Mouse (Mus musculus): ENCODE data around the gene Gm4792.

Gm4792 gene

DNA sequence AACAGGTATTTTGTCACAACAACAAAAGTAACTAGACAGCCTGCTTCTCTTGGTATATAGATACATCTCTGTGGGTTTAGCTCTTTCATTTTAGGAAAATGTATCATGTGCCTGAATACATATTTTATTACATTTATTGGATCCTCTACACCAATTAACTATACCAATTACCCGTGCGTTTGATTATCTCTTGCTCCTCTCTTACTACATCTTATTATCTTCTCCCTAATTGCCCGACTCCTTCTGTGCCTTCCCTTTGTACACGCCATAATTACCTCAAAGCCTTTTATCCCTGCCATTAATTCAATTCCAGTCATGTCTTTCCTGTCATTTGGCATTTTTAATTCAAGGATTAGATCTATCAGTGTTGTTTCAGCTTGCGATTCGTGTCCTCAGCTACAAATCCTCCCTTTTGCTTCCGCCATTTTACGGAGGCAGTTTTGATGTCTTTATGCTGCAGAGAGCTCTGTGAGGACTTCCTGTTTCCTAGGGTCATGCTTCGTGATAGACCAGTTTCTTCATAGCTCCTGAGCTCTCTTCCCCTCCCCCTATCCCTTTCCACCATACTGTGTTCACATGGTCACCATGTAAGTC lies 5.7 kb upstream of the Gm4792 start:
- no peak for DNase-seq (ENCODE audit: low read depth, low spot score)

- DNase-seq (ENCODE audit: low read depth, low spot score), result no peak
Measured at GRCm38 (mm10) chr10:94299301-94299700, 798 bp upstream of the Gm4792 start.

GRCm38 (mm10) chr10:94295923-94296605 lies 2.4 kb downstream of the Gm4792 start:
- no peak for DNase-seq (ENCODE audit: low read depth, low spot score)

DNA sequence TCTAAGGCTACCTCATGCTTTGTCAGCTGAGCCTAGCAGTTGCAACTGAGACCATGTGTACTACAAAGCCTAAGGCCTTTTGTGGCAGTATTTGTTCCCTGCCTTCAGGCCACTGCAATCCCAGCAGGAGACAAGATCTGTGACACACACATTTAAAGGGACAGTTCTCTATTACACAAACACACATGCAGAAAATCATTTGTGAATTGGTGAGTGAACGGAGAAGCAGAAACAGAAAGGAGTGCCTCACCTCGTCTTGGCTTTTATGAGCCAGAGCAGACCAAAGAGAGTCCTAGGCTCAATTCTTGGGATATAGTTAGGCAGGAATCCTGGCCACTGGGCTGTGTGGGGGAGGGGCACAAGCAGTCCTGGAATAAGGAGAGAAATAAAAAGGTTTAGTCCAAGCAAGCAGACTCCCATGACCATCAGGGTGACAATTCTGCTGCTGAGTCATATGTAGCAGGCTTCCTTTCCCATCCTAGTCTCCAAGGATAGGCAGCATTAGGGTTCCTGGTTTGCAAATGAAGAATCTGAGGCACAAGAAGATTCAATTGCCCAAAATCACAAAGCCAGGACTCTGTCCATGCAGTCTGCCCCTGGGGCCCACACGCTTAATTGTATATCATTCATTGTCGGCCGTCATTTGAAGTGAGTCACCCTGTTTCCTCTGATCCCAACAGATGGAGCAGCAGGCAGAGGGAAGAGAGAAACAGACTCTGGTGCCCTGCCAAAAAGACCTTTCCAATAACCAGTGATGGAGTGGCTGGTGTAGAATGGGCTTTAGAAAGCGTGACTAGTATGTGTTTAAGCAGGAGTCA lies 3.4 kb downstream of the Gm4792 start:
- DNase-seq (ENCODE audit: low read depth, low spot score), result no peak

DNA sequence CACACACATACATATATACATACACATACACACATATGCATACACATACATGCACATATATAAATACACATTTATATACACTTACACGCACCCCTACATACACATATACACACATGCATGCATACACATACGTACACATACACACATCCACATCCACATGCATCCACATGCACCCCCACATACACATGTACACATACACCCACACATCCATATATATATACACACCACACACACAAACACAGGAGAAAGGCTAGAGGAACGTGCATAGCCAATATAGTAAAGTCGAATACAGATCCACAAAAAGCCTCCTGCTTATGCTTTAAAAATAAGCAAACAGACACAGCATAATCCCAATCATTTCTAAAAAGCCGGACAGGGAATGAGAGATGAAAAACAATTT lies 4.1 kb downstream of the Gm4792 start:
- DNase-seq (ENCODE audit: low read depth, low spot score), result no peak

DNA sequence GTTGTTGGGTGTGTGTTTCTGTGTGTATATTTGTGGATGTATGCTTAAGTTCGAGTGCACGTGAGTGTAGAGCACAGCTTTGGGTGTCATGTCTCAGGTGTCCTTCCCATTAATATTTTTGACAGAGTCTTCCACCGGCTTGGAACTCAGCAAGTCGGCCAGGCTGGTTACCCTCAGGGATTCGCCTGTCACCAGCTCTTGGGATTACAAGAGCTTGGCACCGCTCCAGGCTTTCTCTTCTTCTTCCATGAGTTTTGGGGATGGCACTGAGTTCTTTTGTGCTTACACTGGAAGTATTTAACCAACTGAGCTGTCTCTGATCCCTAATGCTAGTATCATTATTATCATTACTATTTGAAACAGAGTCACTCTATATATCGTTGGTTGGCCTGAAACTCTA lies 15.7 kb downstream of the Gm4792 start:
- DNase-seq (ENCODE audit: low read depth, low spot score), result no peak

DNA sequence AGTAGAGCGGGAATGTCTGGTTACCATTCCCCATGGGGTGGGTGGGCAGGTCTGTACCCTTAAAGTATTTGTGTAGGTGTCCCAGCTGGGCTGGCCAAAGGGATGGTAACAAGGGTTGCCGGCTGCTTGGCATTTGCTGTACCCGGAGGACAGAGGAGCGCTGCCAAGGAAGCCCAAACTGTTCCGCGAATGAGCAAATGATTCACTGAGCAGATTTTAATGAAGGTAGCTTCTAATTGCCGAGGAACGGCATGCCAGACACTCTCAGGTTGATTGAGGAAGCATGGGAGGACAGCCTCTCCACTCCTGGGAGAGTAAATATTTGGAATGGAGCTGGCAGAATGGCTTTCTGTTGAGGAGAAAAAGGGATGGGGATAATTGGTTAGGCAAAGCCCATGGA lies 16.3 kb downstream of the Gm4792 start:
- DNase-seq (ENCODE audit: low read depth, low spot score), result no peak

GRCm38 (mm10) chr10:94276511-94276910 lies 22.0 kb downstream of the Gm4792 start:
- DNase-seq (ENCODE audit: low read depth, low spot score), result no peak

GRCm38 (mm10) chr10:94275321-94275720 lies 23.2 kb downstream of the Gm4792 start:
- DNase-seq (ENCODE audit: low read depth, low spot score), result no peak

- no peak for DNase-seq (ENCODE audit: low read depth, low spot score)
Measured at GRCm38 (mm10) chr10:94265656-94266542, 32.6 kb downstream of the Gm4792 start.

DNA sequence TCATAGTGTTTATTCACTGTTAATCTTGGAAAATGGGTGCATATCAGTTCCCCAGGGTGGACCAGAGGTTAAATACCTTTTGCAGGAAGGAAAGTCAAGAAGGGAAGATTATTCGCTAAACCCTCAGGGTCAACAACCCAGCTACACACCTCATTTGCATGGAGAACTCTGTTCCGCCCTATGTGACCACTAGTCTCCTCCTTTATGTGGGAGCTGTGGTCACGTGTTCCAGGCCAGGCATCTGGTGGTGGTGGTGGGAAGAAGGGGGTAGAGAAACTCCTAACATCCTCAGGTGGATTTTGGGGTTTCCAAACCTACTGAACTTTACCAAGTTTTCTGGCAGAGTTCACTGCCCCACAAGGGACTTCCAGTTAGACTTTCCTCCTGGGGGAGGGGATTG lies 35.3 kb downstream of the Gm4792 start:
- no peak for DNase-seq (ENCODE audit: low read depth, low spot score)

- no peak for DNase-seq (ENCODE audit: low read depth, low spot score)
Measured at GRCm38 (mm10) chr10:94262646-94263045, 35.9 kb downstream of the Gm4792 start.

- no peak for DNase-seq (ENCODE audit: low read depth, low spot score)
Measured at GRCm38 (mm10) chr10:94260544-94260943, 38.0 kb downstream of the Gm4792 start.

DNA sequence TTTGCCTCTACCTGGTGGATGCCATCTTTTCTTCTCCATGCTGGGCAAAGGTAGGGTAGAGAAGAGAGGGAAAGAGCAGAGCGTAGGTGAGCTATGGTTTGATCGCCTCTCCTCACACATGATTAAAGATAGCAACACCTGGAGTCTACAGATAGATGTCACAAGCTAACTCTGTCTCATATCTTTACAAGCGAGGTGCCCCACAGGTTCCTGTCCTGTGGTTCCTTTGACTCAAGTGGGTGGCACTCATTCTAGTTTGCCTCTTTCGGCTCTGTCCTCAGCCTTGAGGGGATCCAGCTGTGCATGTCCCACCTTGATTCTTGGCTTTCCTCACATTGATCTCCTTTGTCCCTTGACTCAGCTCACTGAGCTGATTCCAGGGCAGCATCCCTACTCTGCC lies 42.0 kb downstream of the Gm4792 start:
- no peak for DNase-seq (ENCODE audit: low read depth, low spot score)

DNA sequence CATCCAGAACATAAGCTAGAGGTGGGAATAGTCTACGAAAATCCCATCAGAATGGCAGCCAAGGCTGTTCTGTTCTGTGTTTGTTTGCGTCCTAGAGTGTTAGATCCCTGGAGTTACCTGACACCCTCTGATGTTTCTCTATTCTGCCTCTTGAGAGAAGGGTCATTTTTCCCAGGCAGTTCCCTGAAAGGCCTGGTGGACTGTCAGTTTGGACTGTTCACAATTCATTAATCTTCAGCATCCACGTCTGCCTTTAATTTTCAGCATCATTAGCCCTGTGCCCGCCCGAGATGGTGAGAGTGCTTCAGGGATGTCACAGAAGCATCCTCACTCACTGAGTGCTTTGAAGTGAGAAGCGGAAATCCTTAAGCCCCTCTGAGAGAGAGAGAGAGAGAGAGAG lies 42.8 kb downstream of the Gm4792 start:
- DNase-seq (ENCODE audit: low read depth, low spot score), result no peak

- no peak for DNase-seq (ENCODE audit: low read depth, low spot score)
Measured at GRCm38 (mm10) chr10:94254766-94255165, 43.7 kb downstream of the Gm4792 start.

- no peak for DNase-seq (ENCODE audit: low read depth, low spot score)
Measured at GRCm38 (mm10) chr10:94253260-94253807, 45.2 kb downstream of the Gm4792 start.

DNA sequence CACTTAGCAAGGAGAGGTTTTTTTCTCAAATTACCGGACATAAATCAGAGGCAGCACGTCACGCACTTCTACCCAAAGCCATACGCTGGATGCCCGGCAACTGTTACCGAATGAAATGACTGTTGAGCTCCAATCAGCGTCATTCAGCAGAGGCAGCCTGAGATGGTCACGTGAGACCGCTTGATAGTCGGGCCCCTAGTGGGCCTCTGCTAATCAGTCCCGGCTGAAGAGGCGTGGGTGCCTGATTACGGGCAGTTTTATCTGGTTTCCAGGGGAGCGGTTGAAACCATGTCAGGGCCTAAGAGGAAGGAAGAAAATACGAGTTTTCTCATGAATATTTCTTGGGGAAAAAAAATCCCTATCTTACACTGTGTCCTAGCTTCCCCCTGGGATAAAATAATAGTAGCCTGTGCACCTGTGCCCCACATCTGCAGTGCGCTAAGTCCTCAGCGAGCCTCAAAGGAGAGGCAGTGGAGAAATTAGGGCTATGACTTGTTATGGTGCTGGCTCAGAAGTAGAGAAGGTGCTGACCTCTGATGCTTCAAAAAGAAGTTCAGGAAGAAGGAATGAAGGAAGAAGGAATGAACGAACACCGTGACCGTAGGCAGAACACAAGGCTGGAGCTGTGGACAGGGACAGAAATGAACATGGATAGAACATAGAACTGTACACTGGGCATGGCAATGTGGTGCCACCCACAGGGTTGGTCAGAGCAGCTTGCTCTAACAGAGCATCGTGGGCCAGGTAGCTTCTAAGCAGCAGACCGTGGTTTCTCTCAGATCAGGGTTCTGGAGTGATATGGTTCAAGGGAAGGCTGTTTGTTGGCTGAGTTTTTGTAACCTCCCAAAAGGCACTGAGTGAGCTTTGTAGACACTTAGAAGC lies 48.7 kb downstream of the Gm4792 start:
- no peak for DNase-seq (ENCODE audit: low read depth, low spot score)

- no peak for DNase-seq (ENCODE audit: low read depth, low spot score)
Measured at GRCm38 (mm10) chr10:94247748-94248349, 50.7 kb downstream of the Gm4792 start.
